Mouse (Mus musculus): ENCODE measurements around the gene 1600015I10Rik. TPM values are rescaled to one million over a fixed set of nuclear protein-coding genes. Genes with fewer than 3 reads are reported as not detected.

Gene 1600015I10Rik
- polyA plus RNA-seq, 1 experiment from 2014 or later, result not detected

- H3K9ac ChIP-seq (ENCODE audit: low read depth, low read length), result no peak overlapping the region
- ATAC-seq, result no peak
- H3K4me2 ChIP-seq (replicated peaks; ENCODE audit: low read depth), result no peak overlapping the region
- WGBS, result 86% methylated on average over 2 of the region's 2 CpGs
- H3K9me3 ChIP-seq (ENCODE audit: control insufficient read depth), result no peaks in the 10 kb centered on the region
- H3K4me1 ChIP-seq (replicated peaks; ENCODE audit: control insufficient read depth, insufficient read depth, low read length), result peaks cover 2% of the 10 kb centered on the region; the same call in 1 of the 2 replicates
- H3K36me3 ChIP-seq (ENCODE audit: control insufficient read depth, insufficient read depth), result no peaks in the 10 kb centered on the region
- no peaks in the 10 kb centered on the region for H3K27me3 ChIP-seq (replicated peaks; ENCODE audit: control insufficient read depth, insufficient read depth, low read length)
- TF ChIP-seq CTCF (IDR thresholded peaks at IDR 0.05; ENCODE audit: low read depth), result no peak
- H3K27ac ChIP-seq (ENCODE audit: low read depth, low read length), result no peak overlapping the region
- H3K4me3 ChIP-seq (ENCODE audit: low read depth, low read length), result no peak overlapping the region
Observed at GRCm38 (mm10) chr6:48913587-48913986, 16.1 kb upstream of the 1600015I10Rik start.

GRCm38 (mm10) chr6:48949596-48949995 lies 19.9 kb downstream of the 1600015I10Rik start:
- Histone ChIP-seq H3K36me3 (ENCODE audit: control insufficient read depth, insufficient read depth) (no peaks in the 10 kb centered on the region), H3K27ac (ENCODE audit: low read depth, low read length) (no peak overlapping the region), H3K4me2 (replicated peaks; ENCODE audit: low read depth) (no peak overlapping the region), H3K9ac (ENCODE audit: low read depth, low read length) (no peak overlapping the region), H3K9me3 (ENCODE audit: control insufficient read depth) (no peaks in the 10 kb centered on the region), H3K4me1 (replicated peaks; ENCODE audit: control insufficient read depth, insufficient read depth, low read length) (no peaks in the 10 kb centered on the region), H3K27me3 (replicated peaks; ENCODE audit: control insufficient read depth, insufficient read depth, low read length) (no peaks in the 10 kb centered on the region), H3K4me3 (ENCODE audit: low read depth, low read length) (no peak overlapping the region)
- TF ChIP-seq CTCF (IDR thresholded peaks at IDR 0.05; ENCODE audit: low read depth), result no peak
- 73% methylated on average over 2 of the region's 2 CpGs for WGBS
- no peak for ATAC-seq

- H3K27me3 ChIP-seq (replicated peaks; ENCODE audit: control insufficient read depth, insufficient read depth, low read length), result no peaks in the 10 kb centered on the region
- WGBS, result 88% methylated on average over 5 of the region's 5 CpGs
- no peaks in the 10 kb centered on the region for H3K36me3 ChIP-seq (ENCODE audit: control insufficient read depth, insufficient read depth)
- no peak overlapping the region for H3K4me3 ChIP-seq (ENCODE audit: low read depth, low read length)
- no peak for ATAC-seq
- no peak overlapping the region for H3K9ac ChIP-seq (ENCODE audit: low read depth, low read length)
- TF ChIP-seq CTCF (IDR thresholded peaks at IDR 0.05; ENCODE audit: low read depth), result no peak
- no peak overlapping the region for H3K27ac ChIP-seq (ENCODE audit: low read depth, low read length)
- no peaks in the 10 kb centered on the region for H3K9me3 ChIP-seq (ENCODE audit: control insufficient read depth)
- no peaks in the 10 kb centered on the region for H3K4me1 ChIP-seq (replicated peaks; ENCODE audit: control insufficient read depth, insufficient read depth, low read length)
- no peak overlapping the region for H3K4me2 ChIP-seq (replicated peaks; ENCODE audit: low read depth)
Observed at GRCm38 (mm10) chr6:48950676-48951075, 21.0 kb downstream of the 1600015I10Rik start.

- no peak overlapping the region for H3K4me3 ChIP-seq (ENCODE audit: low read depth, low read length)
- H3K36me3 ChIP-seq (ENCODE audit: control insufficient read depth, insufficient read depth), result no peaks in the 10 kb centered on the region
- H3K9ac ChIP-seq (ENCODE audit: low read depth, low read length), result no peak overlapping the region
- no peak for ATAC-seq
- TF ChIP-seq CTCF (IDR thresholded peaks at IDR 0.05; ENCODE audit: low read depth), result no peak
- H3K4me2 ChIP-seq (replicated peaks; ENCODE audit: low read depth), result no peak overlapping the region
- no peaks in the 10 kb centered on the region for H3K27me3 ChIP-seq (replicated peaks; ENCODE audit: control insufficient read depth, insufficient read depth, low read length)
- H3K4me1 ChIP-seq (replicated peaks; ENCODE audit: control insufficient read depth, insufficient read depth, low read length), result no peaks in the 10 kb centered on the region
- 86% methylated on average over 6 of the region's 6 CpGs for WGBS
- H3K27ac ChIP-seq (ENCODE audit: low read depth, low read length), result no peak overlapping the region
- no peaks in the 10 kb centered on the region for H3K9me3 ChIP-seq (ENCODE audit: control insufficient read depth)
Observed at GRCm38 (mm10) chr6:48951630-48952029, 21.9 kb downstream of the 1600015I10Rik start.

- WGBS, result 76% methylated on average over 5 of the region's 5 CpGs
- Histone ChIP-seq H3K9ac (ENCODE audit: low read depth, low read length) (no peak overlapping the region), H3K9me3 (ENCODE audit: control insufficient read depth) (no peaks in the 10 kb centered on the region), H3K27me3 (replicated peaks; ENCODE audit: control insufficient read depth, insufficient read depth, low read length) (no peaks in the 10 kb centered on the region), H3K27ac (ENCODE audit: low read depth, low read length) (no peak overlapping the region), H3K36me3 (ENCODE audit: control insufficient read depth, insufficient read depth) (no peaks in the 10 kb centered on the region), H3K4me2 (replicated peaks; ENCODE audit: low read depth) (no peak overlapping the region), H3K4me1 (replicated peaks; ENCODE audit: control insufficient read depth, insufficient read depth, low read length) (no peaks in the 10 kb centered on the region), H3K4me3 (ENCODE audit: low read depth, low read length) (no peak overlapping the region)
- ATAC-seq, result no peak
- no peak for TF ChIP-seq CTCF (IDR thresholded peaks at IDR 0.05; ENCODE audit: low read depth)
Observed at GRCm38 (mm10) chr6:48953220-48953619, 23.5 kb downstream of the 1600015I10Rik start.

- Histone ChIP-seq H3K9me3 (ENCODE audit: control insufficient read depth) (no peaks in the 10 kb centered on the region), H3K4me3 (ENCODE audit: low read depth, low read length) (no peak overlapping the region), H3K36me3 (ENCODE audit: control insufficient read depth, insufficient read depth) (no peaks in the 10 kb centered on the region), H3K9ac (ENCODE audit: low read depth, low read length) (no peak overlapping the region), H3K4me2 (replicated peaks; ENCODE audit: low read depth) (no peak overlapping the region), H3K27me3 (replicated peaks; ENCODE audit: control insufficient read depth, insufficient read depth, low read length) (no peaks in the 10 kb centered on the region), H3K27ac (ENCODE audit: low read depth, low read length) (no peak overlapping the region), H3K4me1 (replicated peaks; ENCODE audit: control insufficient read depth, insufficient read depth, low read length) (no peaks in the 10 kb centered on the region)
- TF ChIP-seq CTCF (IDR thresholded peaks at IDR 0.05; ENCODE audit: low read depth), result no peak
- no peak for ATAC-seq
- WGBS, result 89% methylated on average over 5 of the region's 5 CpGs
Observed at GRCm38 (mm10) chr6:48954211-48954610, 24.5 kb downstream of the 1600015I10Rik start.

- no peak overlapping the region for H3K4me3 ChIP-seq (ENCODE audit: low read depth, low read length)
- H3K27ac ChIP-seq (ENCODE audit: low read depth, low read length), result no peak overlapping the region
- H3K9me3 ChIP-seq (ENCODE audit: control insufficient read depth), result no peaks in the 10 kb centered on the region
- H3K4me2 ChIP-seq (replicated peaks; ENCODE audit: low read depth), result no peak overlapping the region
- ATAC-seq, result 0 out of 2 replicates have a peak, but pooled peaks have one; percentile 41
- H3K27me3 ChIP-seq (replicated peaks; ENCODE audit: control insufficient read depth, insufficient read depth, low read length), result no peaks in the 10 kb centered on the region
- no peaks in the 10 kb centered on the region for H3K36me3 ChIP-seq (ENCODE audit: control insufficient read depth, insufficient read depth)
- TF ChIP-seq CTCF (IDR thresholded peaks at IDR 0.05; ENCODE audit: low read depth), result peak; percentile 89
- no peaks in the 10 kb centered on the region for H3K4me1 ChIP-seq (replicated peaks; ENCODE audit: control insufficient read depth, insufficient read depth, low read length)
- 34% methylated on average over 1 of the region's 1 CpGs for WGBS
- H3K9ac ChIP-seq (ENCODE audit: low read depth, low read length), result no peak overlapping the region
Observed at GRCm38 (mm10) chr6:48954946-48955345, 25.3 kb downstream of the 1600015I10Rik start.

Measured in intestine, postnatal 0 days (tissue).